Mouse (Mus musculus) brain, adult 2 months (tissue): Measurements from ENCODE around the gene Pgrmc1.
A peak's percentile ranks its signal among the peaks of the same experiment; 100 is the strongest.

Experiments used
- DNase-seq: peaks from one replicate; pipeline ENCODE4 v3.0.0; 2011; ENCODE audit warnings: low read depth, low spot score

Gene Pgrmc1

DNA sequence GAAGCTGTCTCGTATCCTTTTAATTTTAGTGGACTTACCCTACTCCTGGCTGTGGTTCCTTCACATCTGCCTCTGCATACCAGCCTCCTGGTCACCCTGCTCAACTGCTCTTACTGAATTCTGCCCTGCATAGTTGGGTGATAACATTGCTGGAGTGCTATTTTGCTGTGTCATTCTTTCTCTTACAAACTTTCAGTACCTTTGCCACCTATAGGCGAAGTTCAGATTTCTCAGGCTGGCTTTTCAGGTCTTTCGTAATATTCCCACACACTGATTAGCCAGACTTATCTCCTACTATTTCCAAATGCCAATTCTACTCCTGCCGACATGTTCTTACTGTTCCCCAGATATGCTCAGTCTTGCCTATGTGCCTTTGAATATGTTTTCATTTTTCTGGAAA is 6.0 kb downstream of the Pgrmc1 start:
- no peak for DNase-seq

DNA sequence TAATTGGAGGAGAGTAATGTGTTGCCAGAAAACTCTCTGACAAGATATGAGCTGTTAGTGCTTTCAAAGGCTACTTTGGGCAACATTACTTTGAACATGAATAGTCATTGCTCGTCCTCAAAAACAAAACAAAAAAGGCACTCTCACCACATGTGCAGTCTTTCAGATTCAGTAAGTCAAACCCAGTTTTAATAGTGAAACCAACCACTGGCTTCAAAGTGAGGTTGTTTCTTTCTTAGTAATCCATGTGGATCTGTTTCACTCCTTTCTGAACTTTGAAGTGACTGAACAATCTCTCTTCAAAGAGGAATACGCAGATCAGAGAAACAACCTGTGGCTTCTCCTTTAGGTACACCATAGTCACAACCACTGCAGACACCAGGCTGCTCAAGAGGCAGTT is 11.1 kb downstream of the Pgrmc1 start:
- no peak for DNase-seq

DNA sequence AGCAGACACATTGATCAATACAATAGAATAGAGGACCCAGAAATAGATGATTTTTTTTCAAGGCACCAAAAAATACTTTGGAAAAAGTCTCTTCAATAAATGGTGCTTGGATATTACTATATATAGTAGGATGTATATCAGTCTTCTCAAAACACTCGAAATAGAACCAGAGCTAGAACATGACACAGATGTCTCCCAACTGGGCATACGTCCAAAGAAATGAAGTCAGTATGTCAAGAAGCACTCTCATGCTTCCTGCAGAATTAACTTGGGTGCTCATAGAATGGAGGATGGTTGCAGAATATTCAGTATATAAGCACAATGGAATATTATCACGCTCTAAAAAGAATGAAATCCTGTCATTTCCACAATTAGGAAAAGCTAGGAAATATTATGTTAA is 30.1 kb downstream of the Pgrmc1 start:
- peak; percentile 71 for DNase-seq

DNA sequence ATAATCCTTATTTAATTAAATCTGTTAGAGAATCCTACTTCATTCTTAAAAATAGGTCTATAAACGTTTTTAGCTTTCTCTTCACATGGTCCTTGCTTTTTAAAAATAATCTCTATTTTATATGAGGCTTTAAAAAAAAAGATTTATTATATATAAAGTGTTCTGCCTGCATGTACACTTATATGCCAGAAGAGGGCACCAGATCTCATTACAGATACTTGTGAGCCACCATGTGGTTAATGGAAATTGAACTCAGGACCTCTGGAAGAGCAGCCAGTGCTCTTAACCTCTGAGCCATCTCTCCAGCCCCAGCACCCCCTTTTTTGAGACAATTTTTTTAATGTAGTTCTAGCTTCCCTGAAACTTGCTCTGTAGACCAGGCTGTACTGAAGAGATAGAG is 32.8 kb downstream of the Pgrmc1 start:
- no peak for DNase-seq

DNA sequence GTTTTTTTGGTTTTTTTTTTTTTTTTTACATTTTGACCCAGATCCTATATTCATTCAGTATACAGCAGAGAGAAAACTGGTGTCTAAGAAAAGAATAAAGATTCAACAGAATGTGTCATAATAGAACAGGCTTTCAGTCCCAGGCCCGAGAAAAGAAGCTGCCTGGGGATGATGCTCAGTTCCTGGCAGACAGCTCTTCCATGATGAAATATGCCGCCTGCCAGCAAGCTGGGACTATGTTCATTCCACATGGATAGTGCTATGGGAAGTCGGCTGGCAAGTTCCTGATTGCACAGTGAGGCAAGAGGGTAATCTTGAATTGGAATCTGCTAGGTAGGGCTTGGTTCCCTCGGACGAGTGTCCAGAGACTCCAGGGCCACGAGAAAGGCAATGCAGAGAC is 42.0 kb downstream of the Pgrmc1 start:
- DNase-seq: peak; percentile 75

DNA sequence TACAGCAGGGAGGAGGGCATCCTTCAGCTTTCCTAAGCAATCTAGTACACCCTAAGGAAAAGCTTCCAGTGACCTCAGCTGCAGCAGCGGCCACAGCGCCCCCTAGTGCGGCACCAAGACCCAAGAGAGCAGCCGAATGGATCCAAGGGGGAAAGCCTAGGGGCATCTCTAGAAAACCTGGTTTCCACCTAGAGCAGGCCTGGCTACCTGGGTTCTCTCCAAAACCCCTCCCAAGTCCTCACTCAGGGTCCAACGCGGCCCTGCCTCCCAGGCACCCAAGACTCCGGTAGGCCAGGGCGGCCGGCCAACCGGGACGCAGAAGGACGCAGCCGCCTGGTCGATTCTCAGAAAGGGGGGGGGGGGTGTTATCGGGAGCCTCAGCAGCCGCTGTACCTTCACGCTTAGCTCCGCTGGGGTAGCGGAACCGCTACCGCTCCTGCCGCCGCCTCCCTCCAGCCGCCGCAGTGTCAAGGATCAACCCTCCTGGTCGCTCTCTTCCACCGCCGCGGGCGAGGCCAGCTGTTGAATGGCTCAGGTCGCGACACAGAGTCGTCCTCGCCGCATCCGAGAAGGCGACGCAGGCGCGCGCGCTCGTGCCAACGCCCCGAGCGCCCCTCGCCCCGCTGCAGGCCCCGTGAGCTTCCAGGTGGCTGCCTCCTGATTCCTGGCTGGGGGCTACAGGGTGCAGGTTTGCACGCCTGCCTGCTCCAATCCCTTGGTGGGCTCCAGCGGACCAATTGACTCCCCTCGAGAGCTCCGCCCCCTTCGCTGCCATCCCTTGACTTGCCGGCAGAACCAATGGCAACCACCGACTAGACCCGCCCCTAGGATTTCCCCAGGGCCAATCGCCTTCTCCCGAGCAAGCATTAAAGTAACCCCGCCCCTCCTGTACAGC is 46.9 kb downstream of the Pgrmc1 start, which contains the start of gene Akap17b:
TSS of gene Akap17b (minus strand) at position 739 of the 895 bp plus-strand sequence.
- peak; percentile 94 for DNase-seq
